Mouse (Mus musculus) retina, adult 2 months (tissue): ENCODE measurements around the gene Kcnk3.
A peak's percentile ranks its signal among the peaks of the same experiment; 100 is the strongest.

Experiments
- DNase-seq: peaks from one replicate; pipeline ENCODE4 v3.0.0-alpha.2; 2012; ENCODE audit warnings: low read depth, low spot score

Kcnk3 gene

GRCm38 (mm10) chr5:30638041-30638440 lies 50.1 kb downstream of the Kcnk3 start:
- peak; percentile 42 for DNase-seq

DNA sequence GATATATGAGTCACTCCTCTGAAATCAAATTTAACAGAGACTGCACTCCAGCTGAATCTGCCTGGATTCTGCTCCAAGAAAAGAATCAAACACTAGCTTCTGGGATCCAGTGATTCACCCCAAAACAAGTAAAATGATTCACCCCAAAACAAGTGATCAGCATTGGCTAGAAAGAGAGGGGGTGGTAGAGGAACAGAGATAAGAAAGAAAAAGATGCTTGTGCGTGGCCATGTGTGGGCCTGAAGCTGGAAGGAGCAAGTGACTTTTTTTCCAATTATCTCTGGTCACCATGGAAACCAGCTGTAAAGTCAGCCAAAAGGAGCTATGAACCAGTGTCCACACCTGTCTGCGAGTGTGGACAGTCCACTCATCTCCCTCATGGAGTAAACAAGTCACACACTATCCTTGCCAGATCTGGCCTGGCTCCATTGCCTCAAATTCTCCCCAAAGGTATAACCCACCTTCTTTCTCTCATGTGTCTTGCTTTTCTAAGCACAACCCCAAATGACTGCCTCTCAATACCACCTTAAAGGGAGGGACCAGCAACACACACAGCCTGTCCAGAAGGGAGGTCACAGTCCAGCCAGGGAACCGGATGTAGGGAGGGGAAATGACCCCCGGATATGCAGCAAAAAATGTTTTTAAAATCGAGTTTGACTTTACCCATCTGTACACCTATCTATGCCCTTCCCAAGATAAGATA lies 55.7 kb downstream of the Kcnk3 start:
- DNase-seq, result no peak

DNA sequence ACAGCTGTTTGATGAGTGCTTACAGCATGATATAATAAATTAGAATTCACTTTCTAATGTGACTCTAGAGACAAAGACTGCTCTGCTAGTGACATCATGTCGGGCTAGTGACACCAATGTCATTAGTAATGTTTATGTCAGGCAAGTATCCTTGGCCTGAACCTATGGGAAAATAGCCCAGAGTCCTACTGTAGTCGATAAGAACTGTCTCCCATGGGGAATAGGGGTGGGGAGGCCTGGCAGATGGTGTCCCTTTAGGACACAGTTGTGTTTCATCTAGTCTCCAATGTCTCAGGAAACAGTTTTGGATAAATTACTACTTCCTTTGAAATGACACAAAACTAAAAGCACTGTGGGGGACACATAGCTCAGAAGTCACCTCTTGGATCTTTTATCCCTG lies 58.1 kb downstream of the Kcnk3 start:
- no peak for DNase-seq

GRCm38 (mm10) chr5:30647396-30647795 lies 59.4 kb downstream of the Kcnk3 start:
- no peak for DNase-seq

DNA sequence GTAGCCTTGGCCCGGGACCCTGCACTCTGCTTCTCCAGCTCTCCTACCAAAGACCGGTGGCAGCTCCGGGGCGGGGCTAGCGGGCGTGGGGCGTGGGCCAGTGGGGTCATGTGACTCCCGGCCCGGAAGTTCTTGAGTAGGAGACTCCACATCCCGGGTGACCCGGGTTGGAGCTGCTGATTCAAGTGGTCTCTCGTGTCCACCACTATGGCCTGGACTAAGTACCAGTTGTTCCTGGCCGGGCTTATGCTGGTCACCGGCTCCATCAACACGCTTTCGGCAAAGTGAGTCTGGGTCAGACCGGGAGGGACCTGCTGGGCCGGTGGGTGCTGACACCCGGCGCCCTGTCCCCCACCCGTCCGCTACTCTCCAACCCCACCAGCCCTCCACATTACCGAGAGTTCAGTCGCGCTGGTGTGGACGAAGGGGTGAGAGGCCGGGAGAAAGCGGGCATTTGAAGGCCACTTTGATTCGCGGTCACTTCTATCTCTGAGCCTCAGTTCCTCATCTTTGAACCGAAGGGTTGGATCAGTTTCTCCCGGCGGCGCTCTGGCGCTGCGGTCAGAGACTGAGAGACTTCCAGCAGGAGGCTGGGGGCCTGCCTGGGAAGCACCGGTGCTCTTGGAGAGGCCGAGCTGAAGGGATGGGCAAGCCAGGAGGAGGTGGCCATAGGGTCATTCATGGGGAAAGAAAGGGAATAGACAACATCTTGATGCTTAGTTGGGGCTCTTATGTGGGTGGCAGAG lies 60.0 kb downstream of the Kcnk3 start, which contains the start of gene Slc35f6:
Gene Slc35f6 (plus strand): TSS at position 119 of the 746 bp plus-strand sequence.
- DNase-seq, result peak; percentile 64

DNA sequence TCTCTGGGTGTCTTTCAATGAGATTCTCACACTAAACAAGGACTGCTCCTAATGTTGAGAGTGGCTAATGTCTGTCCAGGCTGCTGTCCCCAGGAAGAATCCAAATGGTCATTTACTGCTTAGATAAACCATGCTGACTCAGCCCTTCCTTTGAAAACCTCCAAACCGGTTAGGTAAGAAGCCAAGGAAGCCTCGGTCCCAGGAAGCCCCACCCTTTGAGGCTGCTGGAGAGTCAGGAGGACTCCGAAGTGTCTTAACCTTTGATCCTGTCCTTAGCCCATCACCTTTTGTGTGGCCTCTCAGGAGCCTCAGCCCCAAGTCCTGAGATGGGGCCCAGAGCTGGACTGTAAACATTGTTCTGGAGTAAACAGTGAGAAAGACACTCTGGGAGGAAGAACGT lies 61.6 kb downstream of the Kcnk3 start:
- DNase-seq, result no peak

- DNase-seq, result no peak
Measured at GRCm38 (mm10) chr5:30650756-30651155, 62.8 kb downstream of the Kcnk3 start.

DNA sequence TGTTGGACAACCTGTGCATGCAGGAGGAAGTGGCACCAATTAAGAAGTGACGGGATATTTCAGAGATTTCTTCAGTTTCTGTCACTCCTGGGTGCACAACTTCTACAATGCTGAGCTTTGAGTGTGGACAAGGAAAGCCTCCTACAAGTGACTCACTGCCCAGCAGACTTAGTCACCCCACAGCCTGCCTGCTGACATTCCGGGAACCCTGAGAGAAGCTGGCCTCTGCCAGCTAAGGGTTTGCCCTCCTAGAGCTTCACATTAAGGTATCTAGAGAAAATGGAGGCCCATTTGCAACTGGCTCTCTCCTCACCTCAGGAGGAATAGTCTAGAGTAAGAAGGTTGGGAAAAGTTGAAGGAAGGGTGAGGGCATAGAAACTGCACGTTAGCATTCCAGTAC lies 63.6 kb downstream of the Kcnk3 start:
- no peak for DNase-seq

GRCm38 (mm10) chr5:30653246-30653645 lies 65.3 kb downstream of the Kcnk3 start:
- no peak for DNase-seq

GRCm38 (mm10) chr5:30655042-30655441 lies 67.1 kb downstream of the Kcnk3 start:
- DNase-seq, result no peak

DNA sequence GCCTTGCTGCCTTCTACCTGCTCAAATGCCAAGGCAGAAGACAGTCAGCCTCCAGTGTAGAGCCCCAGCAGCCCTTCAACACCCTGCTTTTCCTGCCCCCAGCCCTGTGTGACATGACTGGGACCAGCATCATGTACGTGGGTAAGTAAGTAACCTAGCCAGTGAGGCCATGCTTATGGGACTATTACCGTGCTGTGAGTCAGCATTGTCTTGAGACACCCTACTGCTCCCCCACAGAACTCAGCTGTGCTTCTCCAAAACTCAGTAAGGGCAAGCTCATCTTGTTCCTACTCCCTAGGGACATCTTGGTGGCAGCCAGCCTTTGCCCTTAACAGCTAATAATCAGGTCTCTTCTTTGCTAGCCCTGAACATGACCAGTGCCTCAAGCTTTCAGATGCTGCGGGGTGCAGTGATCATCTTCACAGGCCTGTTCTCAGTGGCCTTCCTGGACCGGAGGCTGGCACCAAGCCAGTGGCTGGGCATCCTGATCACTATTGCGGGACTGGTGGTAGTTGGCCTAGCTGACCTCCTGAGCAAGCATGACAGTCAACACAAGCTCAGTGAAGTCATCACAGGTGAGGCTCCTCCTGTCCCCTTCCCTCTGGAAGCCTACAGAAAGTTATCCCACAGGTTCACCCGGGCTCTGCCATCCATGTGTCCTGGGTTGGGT lies 67.7 kb downstream of the Kcnk3 start:
- DNase-seq, result no peak

GRCm38 (mm10) chr5:30659042-30659441 lies 71.1 kb downstream of the Kcnk3 start:
- DNase-seq, result no peak

GRCm38 (mm10) chr5:30660278-30660677 lies 72.3 kb downstream of the Kcnk3 start:
- DNase-seq, result no peak

DNA sequence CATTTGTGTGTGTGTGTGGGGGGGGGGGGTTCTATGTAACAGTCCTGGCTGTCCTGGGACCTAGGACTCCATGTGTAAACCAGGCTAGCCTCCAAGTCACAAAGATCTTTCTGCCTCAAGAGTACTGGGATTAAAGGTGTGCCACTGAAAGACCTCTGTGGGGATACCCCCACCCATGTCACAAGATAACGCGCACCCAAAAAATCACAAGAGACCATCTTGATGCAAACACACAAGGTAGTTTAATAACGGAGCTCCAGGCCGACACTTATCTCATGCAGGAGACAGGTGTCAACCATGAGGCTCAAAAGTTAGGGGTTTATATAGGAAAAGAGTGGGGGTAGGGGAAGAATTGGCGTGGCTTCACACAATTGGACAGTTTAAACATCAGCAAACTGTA lies 72.8 kb downstream of the Kcnk3 start:
- DNase-seq, result no peak

DNA sequence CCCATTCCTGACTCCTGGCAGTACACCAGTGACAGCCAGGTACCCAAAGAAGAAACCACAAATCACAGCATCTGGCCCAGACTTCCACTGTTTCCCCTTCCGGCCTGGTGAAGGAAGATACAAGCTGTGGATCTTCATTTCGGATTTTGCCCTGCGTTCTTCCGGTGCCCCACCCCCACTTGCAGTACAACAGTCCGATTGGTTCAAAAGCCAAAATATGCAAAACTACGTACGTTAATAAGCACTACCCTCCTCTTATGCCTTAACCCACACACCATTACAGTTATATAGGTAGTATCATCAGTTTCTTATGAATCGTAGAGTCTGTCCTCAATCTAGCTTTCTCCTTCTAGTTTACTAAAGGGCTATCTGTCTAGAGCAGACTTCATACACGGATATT lies 77.4 kb downstream of the Kcnk3 start:
- no peak for DNase-seq

- DNase-seq, result no peak
Measured at GRCm38 (mm10) chr5:30665968-30666367, 78.0 kb downstream of the Kcnk3 start.

GRCm38 (mm10) chr5:30666391-30667195 lies 78.6 kb downstream of the Kcnk3 start, which contains the start of gene Cenpa:
Cenpa (plus strand) TSS chr5:30666777.
- DNase-seq, result peak; percentile 85

DNA sequence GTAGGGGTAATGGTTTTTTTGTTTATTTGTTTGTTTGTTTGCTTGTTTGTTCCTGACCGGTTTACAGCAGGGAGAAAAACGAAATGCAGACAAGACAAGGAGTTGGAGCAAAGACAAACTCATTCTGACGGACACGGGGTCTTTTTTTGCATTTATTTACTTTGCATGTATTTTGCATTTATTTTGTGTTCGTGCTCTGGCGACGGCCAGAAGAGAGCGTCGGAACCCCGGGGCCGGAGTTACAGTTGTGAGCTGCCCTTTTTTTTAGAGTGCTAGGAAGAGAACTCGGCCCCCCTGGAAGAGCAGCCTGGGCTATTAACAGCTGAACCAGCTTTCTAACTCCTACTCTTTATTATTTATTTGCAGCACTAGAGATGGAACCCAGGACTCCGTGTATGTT lies 79.2 kb downstream of the Kcnk3 start:
- no peak for DNase-seq

DNA sequence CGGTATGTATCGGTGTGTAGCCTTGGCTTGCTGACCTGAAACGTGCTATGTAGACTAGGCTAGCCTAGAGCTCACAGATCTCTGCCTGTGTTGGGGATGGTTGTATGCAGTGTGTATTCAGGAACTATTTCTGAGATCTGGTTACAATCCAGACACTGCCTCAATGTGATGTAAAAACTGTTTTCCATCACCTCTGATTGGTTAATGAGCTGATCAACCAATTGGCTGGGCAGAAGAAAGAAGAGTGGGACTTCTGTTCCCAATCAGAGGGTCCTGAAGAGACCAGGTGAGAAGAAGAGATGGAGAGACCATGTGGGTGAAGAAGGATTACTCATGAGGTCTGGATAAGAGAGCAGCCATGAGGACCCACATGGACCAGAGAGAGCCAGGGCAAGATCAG lies 79.7 kb downstream of the Kcnk3 start:
- no peak for DNase-seq

GRCm38 (mm10) chr5:30668637-30669495 lies 80.9 kb downstream of the Kcnk3 start:
- DNase-seq, result no peak

DNA sequence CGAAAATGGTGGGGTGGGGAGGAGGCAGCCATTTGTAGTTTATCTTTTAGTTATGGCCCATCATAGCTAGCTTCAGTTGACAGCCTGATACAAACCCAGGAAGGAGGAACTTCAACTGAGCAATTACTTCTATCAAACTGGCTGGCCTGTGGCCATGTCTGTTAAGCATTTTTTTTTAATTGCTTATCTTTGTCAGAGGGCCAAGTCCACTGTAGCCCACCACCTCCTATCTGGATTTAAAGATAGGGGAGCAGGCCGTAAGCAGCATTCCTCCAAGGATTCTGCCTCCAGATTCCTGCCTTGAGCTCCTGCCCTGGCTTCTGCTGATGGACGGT lies 81.5 kb downstream of the Kcnk3 start:
- no peak for DNase-seq
